Mouse (Mus musculus): ENCODE results near the gene 1700057G04Rik.

DNA sequence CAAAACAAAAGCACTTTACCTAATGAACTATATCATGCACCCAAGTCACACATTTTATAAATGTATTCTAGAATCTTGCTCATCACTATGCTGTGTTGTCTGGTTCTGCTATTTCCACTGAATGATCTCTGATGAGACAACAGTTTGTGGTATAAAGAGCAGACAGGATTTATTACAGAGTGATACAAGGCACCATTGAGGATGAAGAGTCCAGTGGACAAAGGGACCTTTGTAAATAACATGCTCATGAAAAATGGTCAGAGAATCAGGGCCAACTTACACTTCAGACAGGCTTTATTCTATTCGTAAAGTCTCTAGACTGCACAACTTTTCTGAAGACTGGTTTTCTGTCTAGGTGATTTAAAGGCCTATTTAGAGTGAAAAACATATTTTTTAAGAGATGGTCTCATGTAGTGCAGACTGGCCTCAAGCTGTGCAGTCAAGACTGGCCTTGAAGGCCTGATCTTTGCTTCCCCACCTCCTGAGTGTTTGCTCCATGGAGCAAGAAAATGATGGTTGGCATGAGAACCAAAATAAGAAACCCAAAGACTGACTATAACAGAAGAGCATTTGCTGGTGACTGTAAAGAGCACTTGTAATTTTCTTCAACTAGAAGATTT lies 51.6 kb downstream of the 1700057G04Rik start:
- TF ChIP-seq POLR2A (IDR thresholded peaks at IDR 0.05; ENCODE audit: low read depth, low read length) (no peak), CTCF (IDR thresholded peaks at IDR 0.05; ENCODE audit: extremely low read depth, insufficient read length, insufficient replicate concordance, low read depth, low read length) (no peak)

Data from small intestine, adult 2 months (tissue).